Mouse (Mus musculus) E14TG2a.4 (cell line): ENCODE measurements around the gene Mettl15.

ENCODE experiments used
- CTCF ChIP-seq: conservative IDR thresholded peaks from 2 replicates; pipeline ENCODE4 v1.5.1; 2014; ENCODE audit warnings: low read length
- POU5F1 ChIP-seq: IDR thresholded peaks from 2 replicates; pipeline ENCODE4 v1.6.1; 2014; ENCODE audit warnings: low read length, borderline replicate concordance

- TF ChIP-seq CTCF (no peak), POU5F1 (no peak)
These were observed 136.1 kb downstream of the Mettl15 start for GRCm38 (mm10) chr2:109144410-109144809.
